Mouse (Mus musculus) lung, adult 18-20 months (tissue): Measurements from ENCODE around the gene Col3a1.

ENCODE experiments used
- DNase-seq, 2 experiments: peaks; one replicate each; pipeline ENCODE4 v3.0.0; 2022; ENCODE audit warnings: mixed read lengths in 2 of 2

Gene Col3a1

GRCm38 (mm10) chr1:45311388-45311787 is at the start of gene Col3a1:
Col3a1 (plus strand) TSS chr1:45311538.
- peak in 1 of 2 experiments; percentile 32 for DNase-seq

DNA sequence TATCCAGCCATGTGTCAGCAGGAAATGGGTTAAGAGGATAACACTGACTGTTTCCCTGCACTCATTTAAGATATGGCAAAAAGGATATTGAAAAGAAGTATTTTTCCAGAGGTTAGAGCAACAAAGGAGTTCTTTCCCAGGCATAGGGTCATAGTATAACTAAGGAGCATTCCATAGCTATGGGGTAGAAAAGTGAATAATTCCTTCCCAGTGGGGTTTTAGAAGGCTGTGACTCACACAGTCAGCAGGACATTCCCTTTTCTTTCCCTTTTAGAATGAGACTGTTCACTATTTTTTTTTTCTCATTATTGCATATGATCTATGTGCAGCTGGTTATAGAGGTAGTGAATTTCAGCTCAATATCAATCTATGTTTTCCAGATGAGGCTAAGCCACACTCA is 41.9 kb upstream of the Col3a1 start:
- DNase-seq: no peak

DNA sequence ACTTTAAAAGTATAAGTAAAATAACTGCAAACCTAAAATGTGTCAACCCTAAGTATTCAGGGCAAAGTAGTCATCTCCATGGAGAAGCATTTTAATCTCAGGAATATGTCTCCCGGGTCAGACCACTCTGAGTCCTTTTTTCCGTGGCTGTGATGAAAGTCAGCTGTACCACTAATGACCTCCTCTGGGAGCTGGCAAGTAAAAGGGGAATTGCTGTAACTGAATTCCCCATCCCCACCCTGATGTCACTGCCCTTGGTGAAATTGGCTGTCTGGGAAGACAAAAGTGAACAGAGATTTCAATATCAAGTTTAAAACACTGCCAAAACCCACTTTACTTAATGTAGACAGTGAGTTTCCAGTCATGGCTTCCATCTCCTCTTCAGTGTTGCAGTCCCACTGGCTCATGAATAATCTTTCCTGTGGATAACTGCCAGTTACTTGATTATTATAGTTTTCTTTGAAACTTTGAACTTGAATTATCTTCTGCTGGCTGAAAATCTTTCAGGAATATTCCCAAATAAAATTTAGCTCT is 35.3 kb upstream of the Col3a1 start:
- DNase-seq: peak; percentile 30 to 54

DNA sequence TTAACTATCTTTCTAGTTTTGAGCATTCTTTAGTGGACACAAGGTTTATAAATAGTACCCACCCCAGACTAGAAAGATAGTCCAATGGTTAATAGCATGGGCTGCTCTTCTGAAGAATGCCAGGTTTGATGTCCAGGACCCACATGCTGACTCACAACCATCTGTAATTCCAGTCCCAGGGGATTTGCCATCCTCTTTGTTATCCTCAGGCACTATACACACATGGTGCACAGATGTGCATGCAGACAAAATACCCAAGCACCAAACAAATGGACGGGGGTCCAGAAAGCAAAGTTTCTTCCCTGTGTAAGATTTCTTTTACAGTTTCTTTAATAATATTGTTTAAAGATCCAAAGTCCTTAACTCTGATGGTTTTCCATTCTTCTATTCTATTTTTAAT is 23.4 kb upstream of the Col3a1 start:
- no peak for DNase-seq

DNA sequence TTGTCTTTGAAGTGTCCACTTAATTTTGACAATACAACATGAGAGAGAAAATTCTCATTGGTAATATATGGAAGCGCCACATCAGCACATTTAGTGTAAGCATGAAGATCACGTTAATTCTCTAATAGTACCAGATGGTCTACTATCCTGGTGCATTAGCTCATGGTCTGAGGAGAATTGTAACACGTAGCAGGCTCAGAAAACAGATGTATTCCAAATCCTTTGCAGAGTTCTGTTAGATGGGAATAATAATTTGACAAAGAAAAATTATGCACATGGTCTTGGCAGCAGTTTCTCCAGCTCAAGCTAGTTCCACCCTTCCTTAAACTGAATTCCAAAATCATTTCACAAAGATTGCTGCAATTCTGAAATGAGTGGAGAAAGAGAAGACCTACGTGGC is 21.3 kb upstream of the Col3a1 start:
- no peak for DNase-seq

- no peak for DNase-seq
These were observed 11.8 kb upstream of the Col3a1 start for GRCm38 (mm10) chr1:45299394-45300119.

DNA sequence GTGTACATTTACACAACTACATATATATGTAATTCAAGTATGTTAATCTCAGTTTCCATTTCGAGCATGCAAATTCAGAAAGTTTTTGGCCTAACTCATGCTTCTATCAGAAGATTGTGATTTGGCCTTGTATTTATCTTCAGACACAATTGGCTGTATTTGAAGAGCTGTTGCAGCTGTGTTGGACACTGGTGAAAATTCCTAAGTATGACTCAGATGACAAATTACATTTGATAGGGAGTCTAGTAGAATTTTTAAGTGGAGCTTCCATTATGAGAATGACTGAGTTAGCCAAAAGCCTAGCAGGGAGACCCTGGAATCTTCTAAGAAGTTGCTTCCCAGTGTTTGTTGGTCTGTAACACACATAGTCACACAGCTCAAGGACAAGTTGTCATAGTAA is 7.1 kb upstream of the Col3a1 start:
- no peak for DNase-seq

DNA sequence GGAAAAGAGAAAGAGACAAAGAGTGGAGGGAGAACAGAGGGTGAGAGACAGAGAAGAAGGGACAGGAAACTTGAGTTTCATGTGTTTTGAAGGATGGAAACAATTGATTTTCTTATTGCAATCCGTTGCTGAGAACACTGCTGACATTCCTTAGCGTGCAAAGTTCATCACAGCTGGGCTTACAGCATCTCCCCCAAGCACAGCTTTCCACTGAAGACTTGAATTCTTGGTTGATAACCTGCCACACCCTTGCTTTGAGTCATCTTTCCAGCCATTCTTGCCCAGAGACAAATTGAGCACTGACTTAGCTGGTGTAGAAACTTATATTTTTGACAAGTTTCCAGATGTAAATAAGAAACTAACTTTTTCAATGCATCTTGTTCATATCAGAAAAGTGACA is 2.3 kb upstream of the Col3a1 start:
- no peak for DNase-seq

GRCm38 (mm10) chr1:45311962-45312361 is 624 bp downstream of the Col3a1 start:
- DNase-seq: no peak

DNA sequence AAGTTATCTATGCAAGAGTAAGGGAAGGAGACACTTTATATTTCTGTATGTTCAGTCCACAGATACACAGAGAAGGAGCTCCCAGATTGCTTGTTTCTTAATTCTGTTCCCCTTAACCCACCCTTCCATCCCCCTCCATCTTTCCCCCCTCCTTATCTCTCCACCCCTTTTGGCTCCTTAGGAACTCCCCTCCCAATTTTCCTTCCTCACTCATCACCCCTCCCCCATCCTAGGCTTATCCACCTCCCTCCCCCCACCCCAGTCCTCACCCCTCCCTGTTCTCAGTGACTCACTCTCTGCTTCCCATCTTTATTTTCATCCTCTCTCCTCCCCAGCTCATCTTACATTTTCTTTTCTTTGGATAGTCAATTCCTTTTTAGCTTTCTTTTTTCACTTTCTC is 1.5 kb downstream of the Col3a1 start:
- DNase-seq: no peak

DNA sequence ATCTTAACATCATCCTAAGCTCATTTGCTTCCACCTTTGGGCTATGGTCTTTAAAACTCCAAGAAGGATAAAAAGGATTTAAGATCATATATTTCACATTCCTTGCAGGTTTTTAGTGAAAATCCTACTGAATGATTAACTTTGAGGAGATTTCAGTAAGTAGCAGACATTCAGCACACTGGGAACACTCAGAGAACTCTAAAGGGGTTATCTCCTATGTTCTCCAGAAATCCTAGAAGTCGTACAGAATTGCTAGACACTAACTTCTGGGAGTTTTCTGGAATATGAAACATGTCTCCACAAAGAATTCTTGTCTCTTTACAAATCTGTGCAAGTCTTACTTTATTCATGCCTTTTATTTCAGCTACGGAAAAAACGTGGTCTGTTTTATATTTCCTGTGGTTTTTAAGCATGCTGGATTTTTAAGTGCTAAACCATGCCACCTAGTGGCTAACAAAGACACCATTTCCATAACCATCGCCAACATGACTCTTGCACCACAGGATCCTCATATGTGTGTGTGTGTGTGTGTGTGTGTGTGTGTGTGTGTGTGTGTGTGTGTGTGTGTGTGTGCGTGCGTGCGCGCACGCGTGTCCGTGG is 2.5 kb downstream of the Col3a1 start:
- no peak for DNase-seq

GRCm38 (mm10) chr1:45315767-45316528 is 4.6 kb downstream of the Col3a1 start:
- DNase-seq: no peak

DNA sequence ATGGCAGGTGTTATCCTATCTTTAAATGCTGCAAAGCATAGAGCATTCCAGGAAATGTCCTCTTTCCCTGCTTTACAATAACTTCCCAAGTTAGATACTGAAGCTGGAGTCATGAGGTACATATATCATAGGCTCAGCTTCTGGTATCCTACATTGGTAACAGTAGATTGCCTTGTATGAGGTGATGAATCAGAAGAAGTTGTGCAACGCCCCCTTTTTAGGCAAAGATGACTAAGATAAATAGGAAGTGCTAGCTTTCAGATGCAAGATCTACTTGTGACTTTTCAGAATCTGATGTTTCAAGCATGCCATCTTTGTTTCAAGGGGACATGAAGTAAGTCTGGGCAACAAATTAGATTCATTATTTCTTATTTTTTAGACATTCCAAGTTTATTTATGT is 6.9 kb downstream of the Col3a1 start:
- no peak for DNase-seq

DNA sequence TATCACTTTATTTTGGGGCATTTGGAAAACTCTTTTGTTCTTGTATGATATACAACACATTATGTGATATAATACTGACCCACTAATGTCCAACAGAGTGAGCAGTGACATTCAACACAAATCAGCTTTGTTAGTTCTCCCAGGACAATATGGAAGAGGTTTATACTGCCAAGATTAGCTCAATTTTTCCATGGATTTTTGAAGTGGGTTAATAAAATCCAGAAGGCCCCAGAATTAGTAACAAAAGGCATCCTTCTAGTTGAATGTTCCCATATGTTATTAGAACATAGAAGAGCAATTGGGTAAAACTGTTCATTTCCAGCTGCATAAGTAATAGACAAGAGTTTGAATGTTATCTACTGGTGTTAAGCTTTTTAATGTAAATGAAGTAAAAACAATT is 9.5 kb downstream of the Col3a1 start:
- DNase-seq: no peak

DNA sequence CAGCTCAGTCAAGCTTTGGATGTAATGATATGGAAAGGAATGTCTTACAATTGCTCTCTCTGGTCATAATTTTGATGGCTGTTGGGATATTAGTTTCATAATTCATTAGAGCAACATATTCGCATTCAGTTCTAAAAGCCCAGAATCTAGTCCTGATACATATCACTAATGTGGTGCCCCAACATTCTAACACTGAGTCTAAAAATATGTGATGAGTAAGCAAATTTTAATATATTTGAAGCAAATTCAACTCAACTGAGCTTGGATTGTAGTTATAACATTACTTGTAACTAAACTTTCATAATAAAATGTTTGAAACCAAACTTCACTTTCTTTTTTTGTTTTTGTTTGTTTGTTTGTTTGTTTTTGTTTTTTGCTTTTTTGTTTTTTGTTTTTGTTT is 17.8 kb downstream of the Col3a1 start:
- DNase-seq: no peak

- DNase-seq: peak in 1 of 2 experiments; percentile 36
These were observed 44.6 kb downstream of the Col3a1 start for GRCm38 (mm10) chr1:45355944-45356343.

GRCm38 (mm10) chr1:45358020-45358419 is 46.7 kb downstream of the Col3a1 start:
- DNase-seq: no peak

DNA sequence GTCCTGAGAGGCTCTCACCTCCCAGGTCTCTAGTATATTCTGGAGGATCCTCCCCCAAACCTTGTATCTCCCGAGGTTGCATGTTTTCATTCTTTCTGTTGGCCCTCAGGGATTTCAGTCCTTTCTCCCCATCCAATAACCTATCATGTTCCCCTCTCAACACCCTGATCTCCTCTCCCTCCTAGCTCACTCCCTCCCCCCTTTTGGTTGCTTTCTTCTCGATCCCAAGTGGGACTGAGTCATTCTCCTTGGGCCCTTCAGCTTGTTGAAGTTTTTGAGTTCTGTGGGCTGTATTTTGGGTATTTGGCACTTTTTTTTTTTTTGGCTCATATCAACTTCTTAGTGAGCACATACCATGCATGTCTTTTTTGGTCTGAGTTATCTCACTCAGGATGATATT is 47.8 kb downstream of the Col3a1 start:
- no peak for DNase-seq

- no peak for DNase-seq
These were observed 48.3 kb downstream of the Col3a1 start for GRCm38 (mm10) chr1:45359673-45360072.

DNA sequence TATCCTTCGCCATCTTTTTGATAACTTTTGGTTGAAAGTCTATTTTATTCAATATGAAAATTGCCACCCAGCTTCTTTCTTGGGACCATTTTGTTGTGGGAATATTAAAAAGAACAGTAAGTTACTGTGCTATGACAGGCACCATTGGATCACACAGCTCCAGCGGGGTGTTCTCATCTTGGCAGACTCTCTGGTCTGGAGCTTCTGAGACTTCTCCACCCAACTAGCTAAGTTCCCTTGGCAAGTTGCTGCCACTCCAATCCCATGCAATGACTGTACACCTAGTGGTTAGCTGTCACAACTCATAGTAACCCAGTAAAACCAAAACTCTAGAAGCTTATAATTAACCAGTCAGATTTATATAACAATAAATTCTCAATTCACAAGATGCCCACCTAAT is 51.9 kb downstream of the Col3a1 start:
- DNase-seq: no peak

DNA sequence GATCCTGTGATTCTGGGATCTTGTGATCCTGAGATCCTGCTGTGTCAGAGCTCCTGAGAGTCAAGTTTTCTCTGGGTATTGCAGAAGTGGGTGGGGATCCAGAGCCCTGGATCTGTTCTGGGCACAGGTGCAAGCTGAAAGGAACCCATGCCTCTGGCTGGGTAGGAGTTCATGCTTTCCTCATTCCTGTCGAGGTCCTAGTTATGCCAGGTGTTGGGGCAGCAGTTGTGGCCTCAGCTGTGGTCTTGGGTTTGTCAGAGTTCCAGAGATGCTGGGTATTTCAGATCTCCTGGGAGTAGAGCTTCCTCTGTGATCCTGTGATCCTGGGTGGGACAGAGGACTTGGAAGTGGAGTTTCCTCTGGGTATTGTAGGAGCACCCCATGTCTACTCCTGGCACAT is 54.1 kb downstream of the Col3a1 start:
- DNase-seq: no peak

DNA sequence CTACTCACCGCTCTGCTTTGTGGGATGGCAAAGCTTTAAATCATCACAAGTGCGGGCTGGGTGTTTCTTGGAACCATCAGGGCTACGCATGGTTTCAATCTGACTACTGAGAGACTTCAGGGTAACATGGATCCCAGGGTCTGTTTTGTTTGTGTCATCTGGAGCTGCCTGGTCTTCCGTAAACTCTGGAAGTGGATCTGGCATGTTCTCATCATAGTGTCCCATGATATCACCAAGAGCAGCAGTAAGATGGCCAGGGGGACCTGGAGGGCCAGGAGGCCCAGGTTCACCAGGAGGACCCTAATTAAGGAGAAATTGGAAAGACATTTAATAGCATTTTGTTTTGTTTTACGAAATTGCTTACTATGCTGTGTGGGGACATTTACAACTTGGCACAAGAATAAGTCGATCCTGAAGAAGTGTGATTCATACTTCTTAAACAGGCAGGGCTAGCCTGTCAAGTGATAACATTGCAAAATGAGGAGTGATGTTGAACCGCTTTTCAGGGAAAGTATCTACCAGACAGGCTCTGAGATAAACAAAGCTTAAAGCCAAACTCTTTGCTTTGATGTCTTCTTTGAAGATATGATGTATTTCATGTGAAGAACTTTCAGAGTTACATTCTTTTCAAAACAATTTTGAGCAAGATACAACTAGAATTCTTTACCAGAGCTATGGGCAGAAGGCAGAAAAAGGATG is 68.8 kb downstream of the Col3a1 start:
- DNase-seq: peak in 1 of 2 experiments; percentile 18

DNA sequence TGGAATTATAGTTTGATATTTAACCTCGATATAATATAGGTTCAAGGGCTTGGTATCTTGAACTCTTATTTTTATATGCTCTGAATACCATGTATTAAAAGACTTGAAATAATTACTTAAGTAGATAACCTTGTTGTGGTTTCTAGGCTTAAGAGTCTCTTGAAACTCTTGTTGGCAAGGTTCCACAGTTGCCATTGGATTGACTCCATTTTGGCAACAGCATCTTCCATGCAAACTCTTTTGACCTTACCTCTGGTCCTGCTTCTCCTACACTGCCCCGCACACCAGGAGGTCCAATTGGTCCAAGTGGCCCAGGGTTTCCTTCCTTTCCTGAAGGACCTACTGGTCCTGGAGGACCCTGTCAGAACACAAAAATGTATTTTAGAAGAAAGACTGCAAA is 70.5 kb downstream of the Col3a1 start:
- DNase-seq: peak in 1 of 2 experiments; percentile 25
